Mouse (Mus musculus) brain, embryonic 14.5 days (tissue): ENCODE results near the gene Pigf.

ENCODE experiments used
- CTCF ChIP-seq: fragments of 200-500 bp; IDR thresholded peaks from 2 replicates; pipeline ENCODE4 v1.5.1; 2012; ENCODE audit warnings: inconsistent platforms, mild to moderate bottlenecking, moderate library complexity, borderline replicate concordance; ENCODE audit not compliant: insufficient read depth, insufficient read length; ENCODE audit errors: extremely low read depth
- POLR2A ChIP-seq: fragments of 200-500 bp; IDR thresholded peaks from 2 replicates; pipeline ENCODE4 v1.6.1; 2012; ENCODE audit warnings: mild to moderate bottlenecking, inconsistent platforms, borderline replicate concordance; ENCODE audit not compliant: poor library complexity, insufficient read depth, insufficient read length, severe bottlenecking; ENCODE audit errors: extremely low read depth

GRCm38 (mm10) chr17:86962894-86963585 is 62.2 kb downstream of the Pigf start, which contains the start of gene Rhoq:
- TF ChIP-seq POLR2A (peak; percentile 68), CTCF (no peak)
